Mouse (Mus musculus) liver, embryonic 15.5 days (tissue): ENCODE measurements around the gene Tmem132d. TPM values are rescaled to one million over a fixed set of nuclear protein-coding genes. Genes with fewer than 3 reads are reported as not detected.

Experiments used
- polyA plus RNA-seq: library from polyadenylated mRNA; unstranded; fragments of >200 nt; fragmentation: Nextera tagmentation; extraction: Ambion mirVana; gene quantifications from 2 replicates; pipeline ENCODE4 v1.2.1, GENCODE M21; 2015

Tmem132d gene
- polyA plus RNA-seq, 1 experiment from 2014 or later: not detected

Other genes starting within 250 kb of the Tmem132d start
- gene Fzd10, start 167.8 kb upstream of the Tmem132d start, polyA plus RNA-seq: not detected in 2 replicates